Mouse (Mus musculus): ENCODE measurements around the gene Dolk. TPM values are rescaled to one million over a fixed set of nuclear protein-coding genes. Genes with fewer than 3 reads are reported as not detected.
A peak's percentile ranks its signal among the peaks of the same experiment; 100 is the strongest.

Gene Dolk
- polyA plus RNA-seq, 1 experiment from 2014 or later, result 26.6 TPM

DNA sequence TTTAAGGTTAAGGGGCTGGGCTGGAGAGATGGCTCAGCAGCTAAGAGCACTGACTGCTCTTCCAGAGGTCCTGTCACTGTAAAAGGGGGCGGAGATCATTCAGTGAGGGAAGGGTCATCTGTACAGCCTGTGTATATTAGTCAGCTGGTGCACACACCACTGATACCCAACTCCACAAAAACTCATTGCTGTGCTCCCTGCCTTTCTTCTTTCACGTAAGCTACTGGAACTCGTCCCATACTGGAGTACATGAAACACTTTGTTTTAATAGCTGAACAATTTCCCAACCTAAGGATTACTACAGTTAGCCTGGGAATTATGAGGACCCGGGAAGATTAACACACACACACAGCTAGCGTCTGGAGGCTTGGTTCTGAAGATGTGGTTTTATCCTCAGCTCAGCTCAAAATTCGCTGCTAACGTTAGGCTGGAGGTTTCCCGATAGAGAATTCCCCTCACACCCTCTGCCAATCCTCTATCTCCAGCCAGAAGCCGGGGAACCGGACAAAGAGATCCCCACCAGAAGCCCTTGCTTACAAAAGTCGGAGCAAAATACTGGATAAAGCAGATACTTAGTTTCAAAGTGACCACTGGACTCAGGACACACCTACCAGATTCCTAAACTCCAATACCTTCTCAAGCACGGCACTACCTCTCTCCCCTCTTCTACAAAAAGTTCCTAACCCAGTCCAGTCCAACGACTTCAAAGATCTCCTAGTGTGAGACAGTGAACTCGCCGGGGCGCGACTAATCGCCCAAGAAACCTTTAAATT, 49.5 kb downstream of the Dolk start:
- Histone ChIP-seq H3K4me2 (peak overlapping the region; percentile 89), H3K36me3 (peaks cover 13% of the 10 kb centered on the region), H3K27me3 (replicated peaks) (no peaks in the 10 kb centered on the region), H3K4me3 (peak overlapping the region; percentile 92), H3K27ac (ENCODE audit: poor library complexity, severe bottlenecking) (peak overlapping the region; percentile 80), H3K9ac (peak overlapping the region; percentile 75), H3K4me1 (replicated peaks) (peaks cover 38% of the 10 kb centered on the region), H3K9me3 (replicated peaks) (peaks cover 9% of the 10 kb centered on the region; the same call in 1 of the 2 replicates)
- 3% methylated on average over 18 of the region's 18 CpGs for WGBS
- no peak for ATAC-seq (ENCODE audit: insufficient number of reproducible peaks, low FRiP score)

DNA sequence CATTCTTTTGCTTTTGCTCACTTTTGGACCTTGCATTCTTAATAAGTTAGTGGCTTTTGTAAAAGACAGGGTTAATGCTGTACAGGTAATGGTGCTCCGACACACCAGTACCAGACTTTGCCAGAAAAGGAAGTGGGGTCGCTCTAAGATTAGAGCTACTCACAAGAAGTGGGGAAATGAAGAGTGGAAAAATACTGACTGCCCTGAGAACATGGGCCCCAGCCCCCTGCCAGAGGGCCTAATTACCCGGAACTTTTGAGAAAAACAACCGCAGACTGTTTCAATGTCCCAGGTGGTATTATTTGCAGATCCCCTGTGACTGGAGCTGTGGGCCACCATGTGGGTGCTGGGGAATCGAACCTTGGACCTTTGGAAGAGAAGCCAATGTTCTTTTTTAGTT, 50.5 kb downstream of the Dolk start:
- Histone ChIP-seq H3K9ac (no peak overlapping the region), H3K4me3 (no peak overlapping the region), H3K4me1 (replicated peaks) (peaks cover 27% of the 10 kb centered on the region), H3K27ac (ENCODE audit: poor library complexity, severe bottlenecking) (no peak overlapping the region), H3K4me2 (no peak overlapping the region), H3K9me3 (replicated peaks) (peaks cover 19% of the 10 kb centered on the region), H3K36me3 (peaks cover 3% of the 10 kb centered on the region), H3K27me3 (replicated peaks) (no peaks in the 10 kb centered on the region)
- WGBS, result 75% methylated on average over 5 of the region's 5 CpGs
- ATAC-seq (ENCODE audit: insufficient number of reproducible peaks, low FRiP score), result no peak

Other genes with a start within 250 kb of the Dolk start
- 15.8 and 15.9 TPM in 2 replicates for gene Wdr34, start 237.5 kb downstream of the Dolk start, polyA plus RNA-seq (2016; fragmentation: Nextera tagmentation; extraction: Ambion mirVana)
- 297 and 306 TPM in 2 replicates for gene Set, start 229.0 kb downstream of the Dolk start, polyA plus RNA-seq (2016; fragmentation: Nextera tagmentation; extraction: Ambion mirVana)
- 19.6 and 21.5 TPM in 2 replicates for gene Pkn3, start 208.7 kb downstream of the Dolk start, polyA plus RNA-seq (2016; fragmentation: Nextera tagmentation; extraction: Ambion mirVana)
- 49.8 and 50.4 TPM in 2 replicates for gene Zdhhc12, start 192.7 kb downstream of the Dolk start, polyA plus RNA-seq (2016; fragmentation: Nextera tagmentation; extraction: Ambion mirVana)
- 5.7 and 6.1 TPM in 2 replicates for gene Zer1, start 161.7 kb downstream of the Dolk start, polyA plus RNA-seq (2016; fragmentation: Nextera tagmentation; extraction: Ambion mirVana)
- 5.4 and 5.8 TPM in 2 replicates for gene Tbc1d13, start 152.6 kb downstream of the Dolk start, polyA plus RNA-seq (2016; fragmentation: Nextera tagmentation; extraction: Ambion mirVana)
- 37.0 and 39.7 TPM in 2 replicates for gene Endog, start 114.8 kb downstream of the Dolk start, polyA plus RNA-seq (2016; fragmentation: Nextera tagmentation; extraction: Ambion mirVana)
- 34.8 and 35.5 TPM in 2 replicates for gene Spout1, start 107.9 kb downstream of the Dolk start, polyA plus RNA-seq (2016; fragmentation: Nextera tagmentation; extraction: Ambion mirVana)
- gene Kyat1, start 80.5 kb downstream of the Dolk start, polyA plus RNA-seq (2016; fragmentation: Nextera tagmentation; extraction: Ambion mirVana), result 14.0 and 14.9 TPM in 2 replicates
- gene Lrrc8a, start 48.6 kb downstream of the Dolk start, polyA plus RNA-seq (2016; fragmentation: Nextera tagmentation; extraction: Ambion mirVana), result 35.4 and 37.7 TPM in 2 replicates
- 0.33 and 0.40 TPM in 2 replicates for gene Gm28035, start 45.8 kb downstream of the Dolk start, polyA plus RNA-seq (2016; fragmentation: Nextera tagmentation; extraction: Ambion mirVana)
- gene Phyhd1, start 20.1 kb downstream of the Dolk start, polyA plus RNA-seq (2016; fragmentation: Nextera tagmentation; extraction: Ambion mirVana), result 5.7 and 6.5 TPM in 2 replicates
- not detected in 2 replicates for gene Gm28038, start 5.3 kb downstream of the Dolk start, polyA plus RNA-seq (2016; fragmentation: Nextera tagmentation; extraction: Ambion mirVana)
- 34.4 and 34.9 TPM in 2 replicates for gene Nup188, start 63 bp upstream of the Dolk start, polyA plus RNA-seq (2016; fragmentation: Nextera tagmentation; extraction: Ambion mirVana)
- 117 and 130 TPM in 2 replicates for gene Sh3glb2, start 73.0 kb upstream of the Dolk start, polyA plus RNA-seq (2016; fragmentation: Nextera tagmentation; extraction: Ambion mirVana)
- gene Miga2, start 77.9 kb upstream of the Dolk start, polyA plus RNA-seq (2016; fragmentation: Nextera tagmentation; extraction: Ambion mirVana), result 32.7 and 33.6 TPM in 2 replicates
- gene Dolpp1, start 105.9 kb upstream of the Dolk start, polyA plus RNA-seq (2016; fragmentation: Nextera tagmentation; extraction: Ambion mirVana), result 21.9 and 22.2 TPM in 2 replicates
- gene Crat, start 129.5 kb upstream of the Dolk start, polyA plus RNA-seq (2016; fragmentation: Nextera tagmentation; extraction: Ambion mirVana), result 67.9 and 74.2 TPM in 2 replicates
- 107 and 115 TPM in 2 replicates for gene Ptpa, start 129.7 kb upstream of the Dolk start, polyA plus RNA-seq (2016; fragmentation: Nextera tagmentation; extraction: Ambion mirVana)
- gene Ier5l, start 187.9 kb upstream of the Dolk start, polyA plus RNA-seq (2016; fragmentation: Nextera tagmentation; extraction: Ambion mirVana), result 1.7 and 2.0 TPM in 2 replicates

Measured in heart, embryonic 12.5 days (tissue).